Mouse (Mus musculus): ENCODE data around the gene Stard3.

Stard3 gene

DNA sequence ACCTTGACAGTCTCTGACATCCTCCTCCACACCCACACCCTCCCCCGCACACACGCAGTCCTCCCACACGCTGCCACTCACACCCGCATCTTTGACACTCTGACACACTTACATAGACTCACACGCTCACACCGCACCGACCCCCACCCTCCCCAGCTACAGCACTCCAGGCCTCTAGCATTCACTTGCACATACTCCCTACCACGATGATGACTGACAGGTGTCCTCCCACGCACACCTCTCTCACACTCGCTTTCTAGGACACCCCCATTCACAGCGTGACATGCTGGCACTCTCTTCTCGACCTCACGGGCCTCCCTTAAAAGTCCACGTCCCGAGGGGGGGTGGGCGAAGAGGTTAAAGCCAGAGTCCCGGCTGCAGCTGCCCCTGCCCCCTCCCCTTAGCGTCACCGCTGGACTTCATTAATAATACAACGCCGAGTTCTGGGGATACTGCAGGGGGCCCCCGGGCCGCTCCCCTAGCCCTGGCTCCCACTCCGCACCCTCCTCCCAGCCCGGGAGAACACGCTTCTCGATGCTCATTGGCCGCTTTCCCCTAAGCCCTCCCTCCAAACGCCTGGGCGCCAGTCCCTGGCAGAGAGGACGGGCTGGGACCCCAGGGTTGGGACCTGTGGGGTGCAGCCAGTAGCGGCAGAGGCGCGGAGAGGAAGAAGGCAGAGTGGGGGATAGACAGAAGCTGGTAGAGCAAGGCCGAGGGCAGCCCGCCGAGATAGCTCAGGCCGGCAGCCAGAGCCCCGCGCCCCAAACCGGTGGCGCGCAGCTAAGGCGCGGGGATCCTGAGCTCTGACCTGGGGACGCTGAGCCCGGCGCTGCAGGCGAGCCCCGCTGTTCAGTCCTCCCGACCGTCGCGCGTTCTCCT lies 9.8 kb upstream of the Stard3 start, which contains the start of gene Ppp1r1b:
Ppp1r1b (plus strand) TSS at position 322 of the 879 bp plus-strand sequence.
- peak; percentile 66 for DNase-seq

DNA sequence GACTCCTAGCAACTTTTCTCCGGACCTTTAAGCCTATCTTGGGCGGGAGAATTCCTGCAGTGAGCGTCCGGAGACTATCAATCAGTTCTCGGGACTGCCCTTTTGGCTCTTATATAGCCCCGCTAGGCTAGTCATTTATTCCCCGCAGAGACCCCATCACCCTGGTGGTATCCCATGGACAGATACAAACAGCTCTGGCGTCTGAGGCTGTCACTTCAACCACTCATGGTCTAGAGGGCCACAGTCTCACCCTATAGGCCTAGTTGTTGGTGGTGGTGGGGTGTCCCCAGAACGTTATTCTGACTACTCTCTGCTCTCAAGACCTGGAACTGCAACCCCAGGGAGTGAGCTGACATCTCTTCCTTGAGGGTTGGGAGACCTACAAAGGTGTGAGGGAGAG lies 8.9 kb upstream of the Stard3 start:
- DNase-seq: no peak

DNA sequence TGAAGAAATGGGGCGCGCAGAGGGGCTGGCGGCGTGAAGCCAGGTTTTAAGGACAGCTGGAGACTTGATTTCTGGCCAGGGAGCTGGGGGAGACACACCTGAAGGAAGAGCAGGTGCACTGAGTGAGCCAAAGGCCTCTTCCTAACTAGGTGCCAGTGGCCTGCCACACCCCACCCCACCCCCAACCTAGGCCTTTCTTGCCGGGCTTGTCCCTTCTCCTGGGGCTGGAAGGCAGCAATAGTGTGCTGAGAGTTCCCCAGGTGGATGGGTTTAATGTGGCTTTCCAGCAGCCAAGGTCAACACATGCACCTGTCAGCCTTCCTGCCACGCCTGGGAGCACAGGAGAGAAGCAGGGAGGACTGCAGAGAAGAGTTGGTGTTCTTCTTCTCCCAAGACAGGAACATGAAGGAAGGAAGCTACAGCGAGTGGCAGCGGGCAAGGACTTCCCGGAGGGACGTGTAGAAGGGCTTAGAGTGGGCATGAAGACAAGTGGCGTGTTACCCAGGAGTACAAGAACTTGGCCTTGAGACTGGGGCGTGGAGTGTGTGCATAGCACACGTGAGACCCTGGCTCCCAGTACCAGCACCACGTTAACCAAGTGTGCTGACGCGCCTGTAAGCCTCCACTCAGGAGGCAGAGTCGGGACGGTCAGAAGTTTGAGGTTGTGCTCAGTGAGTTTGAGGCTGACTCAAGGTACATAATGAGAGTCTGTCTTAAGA lies 5.7 kb upstream of the Stard3 start:
- DNase-seq: no peak

DNA sequence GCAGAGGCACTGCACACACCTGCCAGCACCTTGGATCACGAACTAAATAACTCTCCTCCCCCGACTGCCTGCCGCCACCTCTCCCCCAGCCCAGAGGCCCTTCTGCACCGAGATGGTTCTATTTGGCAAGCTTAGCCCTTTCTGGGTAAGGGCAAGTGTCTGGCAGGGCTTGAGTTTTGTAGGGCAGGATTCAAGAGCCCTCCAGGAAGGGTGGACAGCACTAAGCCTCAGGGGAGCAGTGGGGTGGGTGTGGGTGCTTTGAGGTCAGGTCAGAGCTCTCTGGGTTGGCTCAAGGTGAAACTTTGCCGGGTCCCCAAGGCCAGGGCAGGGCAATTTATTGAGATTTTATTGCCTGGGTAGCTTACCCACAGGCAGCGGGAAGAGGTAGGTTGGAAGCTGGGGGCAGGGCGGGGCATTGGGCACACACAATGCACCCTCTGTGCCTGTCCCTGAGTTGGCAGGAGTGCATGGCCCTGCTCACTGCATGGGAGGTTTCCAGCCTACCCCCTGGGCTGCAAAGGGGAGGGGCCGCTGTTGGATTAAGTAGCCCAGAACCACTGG lies 4.4 kb upstream of the Stard3 start:
- peak; percentile 55 for DNase-seq

DNA sequence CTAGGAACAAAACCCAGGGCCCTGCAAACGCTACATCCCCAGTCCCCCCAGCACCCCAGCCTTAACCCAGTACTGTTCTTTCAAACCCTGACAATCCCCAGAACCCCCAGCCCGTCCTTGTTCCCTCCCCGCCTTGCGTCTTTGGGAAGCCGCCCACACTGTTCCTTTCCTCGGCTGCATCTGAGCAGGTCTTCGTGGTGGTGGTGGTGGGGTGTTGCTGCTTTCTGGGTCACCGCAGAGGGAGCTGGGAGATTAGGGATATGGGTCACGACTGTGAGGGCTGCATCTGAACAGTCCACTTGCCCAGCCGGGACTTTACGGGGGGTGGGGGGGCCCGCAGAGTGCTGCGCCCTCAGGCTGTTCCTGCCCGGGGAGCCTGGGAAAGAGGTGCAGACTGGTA lies 3.7 kb upstream of the Stard3 start:
- DNase-seq: no peak

DNA sequence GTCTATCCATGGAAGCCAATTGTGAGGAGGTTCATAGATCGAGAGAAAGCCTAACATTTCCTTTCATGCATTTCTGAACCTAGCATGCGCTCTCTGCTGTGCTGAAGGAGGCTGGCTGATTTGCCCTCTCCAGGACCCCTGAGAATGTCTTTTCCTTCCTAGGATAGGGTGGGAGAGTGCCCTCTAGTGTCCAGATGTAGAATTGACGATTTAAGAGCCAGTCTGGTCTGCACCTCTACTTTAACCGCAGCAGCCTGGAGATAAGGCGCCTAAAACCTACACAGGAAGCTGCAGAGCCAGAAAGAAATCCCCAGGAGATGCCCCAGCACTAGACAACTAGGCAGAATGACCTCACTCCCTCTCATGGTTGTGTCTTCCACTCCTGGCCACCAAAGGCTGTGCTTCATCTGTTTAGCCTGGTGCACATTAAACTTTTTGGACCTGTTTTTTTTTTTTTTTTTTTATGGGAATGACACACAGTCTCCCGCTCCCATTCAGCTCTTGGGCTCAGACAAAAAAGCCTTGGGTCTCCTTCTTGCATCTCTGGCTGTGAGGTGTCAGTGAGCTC lies 2.4 kb upstream of the Stard3 start:
- peak; percentile 58 for DNase-seq

DNA sequence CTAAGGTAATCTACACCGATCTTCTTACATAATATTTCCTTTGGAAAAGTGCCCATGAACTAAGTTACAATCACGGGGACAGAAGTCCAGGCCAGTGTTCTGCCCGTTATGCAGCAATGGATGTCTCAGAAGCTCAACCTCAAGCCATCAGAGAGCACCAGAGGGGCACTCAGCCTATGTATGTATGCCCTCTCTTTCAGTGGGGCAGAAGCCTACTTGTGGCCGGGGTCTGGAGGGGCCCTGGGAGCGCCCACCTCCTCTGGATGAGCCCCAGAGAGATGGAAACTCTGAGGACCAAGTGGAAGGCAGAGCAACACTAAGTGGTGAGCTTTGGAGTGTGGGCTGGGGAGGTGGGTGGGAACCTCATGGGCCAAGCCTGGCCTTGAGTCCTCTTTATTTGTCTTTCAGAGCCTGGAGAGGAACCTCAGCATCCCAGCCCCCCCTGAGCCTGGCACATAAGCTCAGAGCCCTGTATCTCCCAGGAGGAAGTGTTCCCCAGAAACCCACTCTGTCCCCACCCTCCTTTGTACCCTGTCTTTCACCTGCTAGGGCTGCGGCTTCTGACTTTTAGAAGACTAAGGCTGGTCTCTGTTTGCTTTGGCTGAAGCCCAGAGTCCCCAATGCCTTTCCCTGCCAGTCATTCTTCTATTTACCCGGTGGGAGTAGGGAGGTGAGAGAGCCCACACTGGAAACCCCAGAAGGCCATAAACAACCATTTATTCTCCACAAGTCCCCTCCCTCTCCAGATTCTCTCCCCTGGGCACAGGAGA lies 1.4 kb upstream of the Stard3 start:
- no peak for DNase-seq

DNA sequence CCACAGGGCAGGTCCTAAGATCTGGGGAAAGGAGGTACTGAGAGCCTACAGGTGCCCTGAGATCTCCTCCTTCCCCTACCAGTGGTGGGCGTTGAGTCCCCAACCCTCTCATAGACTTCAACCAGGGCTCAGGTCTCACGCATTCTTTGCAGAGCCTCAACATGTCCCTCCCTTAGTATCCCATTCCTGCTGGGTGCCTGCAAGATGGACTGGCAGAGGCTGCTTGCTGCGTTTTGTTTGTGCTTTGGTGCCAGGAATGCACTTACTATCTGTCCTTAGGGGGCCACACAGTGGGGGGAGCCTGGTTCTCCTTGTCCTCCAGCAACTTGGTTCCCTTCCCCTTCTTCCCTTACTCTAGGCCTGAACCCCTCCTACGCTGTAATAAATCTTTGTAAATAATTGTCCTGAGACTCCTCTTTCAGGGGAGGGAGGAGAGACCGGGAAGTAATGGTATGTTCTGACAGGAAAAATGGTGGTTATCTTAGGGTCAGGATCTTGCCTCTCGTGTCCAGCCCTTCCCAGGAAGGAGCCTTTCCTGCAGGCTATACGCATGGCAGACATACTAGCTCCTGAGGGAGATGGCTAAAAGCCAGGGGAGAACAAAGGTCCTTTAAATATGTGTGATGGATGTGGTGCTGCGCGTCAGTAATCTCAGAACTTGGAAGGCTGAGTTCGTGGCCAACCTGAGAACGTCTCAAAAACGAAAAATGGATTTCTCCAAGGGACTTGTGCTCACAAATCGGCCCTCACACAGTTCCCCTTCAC lies 590 bp upstream of the Stard3 start:
- no peak for DNase-seq

DNA sequence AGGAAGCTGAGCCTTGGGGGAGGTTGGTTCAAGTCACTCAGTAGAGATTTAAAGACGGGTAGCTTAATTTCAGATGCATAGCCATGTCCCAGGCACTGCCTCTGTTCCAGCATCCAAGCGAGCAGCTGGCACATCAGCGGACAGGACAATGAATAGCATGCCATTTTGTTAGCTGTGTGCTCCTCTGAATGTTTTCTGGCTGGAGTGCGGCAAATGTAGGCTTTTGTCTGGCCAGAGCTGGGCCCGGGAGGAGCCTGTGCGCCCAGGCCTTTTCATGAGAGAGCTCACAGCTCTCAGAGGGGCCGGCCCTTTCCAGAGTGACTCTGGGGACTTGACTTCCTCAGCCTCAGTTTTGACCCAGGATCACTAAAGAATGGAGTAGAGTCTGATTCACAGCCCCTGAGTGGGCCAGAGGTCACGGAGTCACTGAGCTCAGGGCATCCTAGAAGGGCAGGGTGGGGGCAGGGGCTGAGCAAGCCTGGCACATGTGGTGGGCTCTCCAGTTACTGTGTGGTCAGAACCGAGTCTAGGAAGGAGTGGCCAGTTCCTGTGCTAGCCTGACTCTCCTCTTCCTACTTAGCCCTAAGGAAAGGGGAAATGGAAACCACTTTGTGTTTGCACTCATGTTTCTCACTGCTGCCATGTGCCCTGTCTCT lies 2.8 kb downstream of the Stard3 start:
- no peak for DNase-seq

DNA sequence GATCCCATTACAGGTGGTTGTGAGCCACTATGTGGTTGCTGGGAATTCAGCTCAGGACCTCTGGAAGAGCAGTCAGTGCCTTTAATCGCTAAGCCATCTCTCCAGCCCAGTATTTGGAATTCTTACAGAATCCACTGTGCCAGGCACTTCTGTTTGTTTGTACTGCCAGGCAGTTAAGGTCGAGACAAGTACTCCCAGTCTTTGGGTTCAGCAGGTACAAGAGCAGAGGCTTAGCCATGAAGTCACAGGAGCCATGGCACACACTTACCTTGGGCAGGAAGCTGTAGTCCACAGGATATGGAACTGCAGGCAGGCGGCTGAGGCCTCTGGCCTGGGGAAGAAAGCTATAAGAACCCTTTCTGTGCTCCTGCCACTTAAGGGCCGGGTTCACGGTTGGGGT lies 5.6 kb downstream of the Stard3 start:
- no peak for DNase-seq

DNA sequence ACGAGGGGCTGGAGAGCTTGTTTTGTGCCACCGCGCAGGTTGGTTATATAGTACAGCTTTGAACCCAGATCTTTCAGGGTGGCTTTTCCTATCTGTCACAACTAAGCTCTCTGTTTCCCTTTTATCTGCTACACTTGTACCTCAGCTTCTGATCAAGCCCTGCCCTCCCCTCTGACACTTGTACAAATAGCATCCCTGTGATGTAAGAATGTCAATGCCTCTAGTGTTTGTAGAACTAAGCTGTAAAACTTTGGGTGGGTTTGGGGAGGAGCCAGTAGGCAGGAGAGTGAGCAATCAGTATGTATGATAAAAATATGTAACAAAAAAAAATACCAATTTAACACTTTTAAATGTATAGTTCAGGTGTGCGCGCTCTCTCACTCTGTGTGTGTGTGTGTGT lies 6.2 kb downstream of the Stard3 start:
- DNase-seq: no peak

DNA sequence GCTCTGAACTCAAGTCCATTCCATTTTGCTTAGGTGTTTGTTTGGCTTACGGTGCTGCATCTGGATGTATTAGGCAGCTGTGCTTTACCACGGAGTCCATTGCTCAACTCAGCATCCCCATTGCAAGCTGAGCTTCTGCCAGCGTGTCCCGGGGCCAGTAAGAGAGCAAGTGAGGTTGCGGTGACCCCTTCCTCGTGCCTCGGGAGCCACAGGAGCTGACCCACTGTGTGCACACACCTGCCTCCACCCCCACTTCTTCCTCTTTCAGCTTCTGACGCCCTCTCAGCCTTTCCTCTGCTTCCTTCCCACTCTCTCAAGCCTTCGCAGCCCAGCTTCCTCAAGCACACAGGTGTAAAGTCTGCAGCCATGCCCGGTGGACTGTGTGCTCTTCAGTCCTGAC lies 8.1 kb downstream of the Stard3 start:
- no peak for DNase-seq

DNA sequence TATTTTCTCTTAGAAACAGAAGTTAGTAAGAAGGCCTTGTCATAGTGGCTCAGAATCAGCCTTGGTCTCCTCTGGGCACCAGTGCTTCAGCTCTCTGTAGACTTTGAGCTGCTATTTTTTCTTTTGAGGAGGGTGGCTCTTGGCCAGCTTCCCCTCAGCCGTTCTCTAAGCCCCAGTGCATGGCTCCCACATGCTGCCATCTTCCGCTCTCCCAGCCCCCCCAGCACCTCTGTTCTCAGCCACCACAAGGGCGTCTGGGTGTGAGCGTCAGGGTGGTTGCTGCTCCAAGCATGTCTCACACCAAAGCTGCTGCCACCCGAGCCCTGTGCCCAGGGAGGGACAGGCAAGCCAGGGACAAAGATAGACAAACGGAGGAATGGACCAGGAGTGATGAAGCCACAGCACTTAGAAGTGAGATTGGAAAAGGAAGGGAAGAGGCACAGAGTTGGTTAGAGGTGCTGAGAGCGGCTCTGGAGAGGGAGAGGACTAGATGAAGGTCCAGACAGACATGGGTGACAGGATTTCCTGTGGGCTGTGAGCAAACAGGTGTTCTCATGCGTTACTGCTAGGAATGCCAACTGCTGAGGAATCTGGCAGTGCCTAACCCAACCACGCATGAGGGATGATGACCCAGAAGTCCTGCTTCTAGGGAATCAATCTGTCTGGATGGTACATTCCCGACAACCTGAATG lies 9.1 kb downstream of the Stard3 start:
- DNase-seq: no peak

DNA sequence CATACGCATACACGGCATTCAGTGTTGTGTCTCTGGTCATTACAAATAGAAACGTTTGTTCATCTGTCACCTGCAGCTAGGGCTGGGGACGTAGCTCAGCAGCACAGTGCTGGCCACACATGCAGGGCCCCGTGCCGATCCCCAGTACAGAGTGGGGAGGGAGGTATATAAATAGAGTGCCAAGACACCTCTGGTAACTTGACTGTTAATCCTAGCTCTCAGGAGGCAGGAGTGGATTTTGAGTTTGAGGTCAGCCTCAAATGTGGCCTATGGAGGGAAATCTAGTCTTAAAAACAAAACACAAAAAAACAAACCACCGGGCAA lies 9.7 kb downstream of the Stard3 start:
- DNase-seq: no peak

DNA sequence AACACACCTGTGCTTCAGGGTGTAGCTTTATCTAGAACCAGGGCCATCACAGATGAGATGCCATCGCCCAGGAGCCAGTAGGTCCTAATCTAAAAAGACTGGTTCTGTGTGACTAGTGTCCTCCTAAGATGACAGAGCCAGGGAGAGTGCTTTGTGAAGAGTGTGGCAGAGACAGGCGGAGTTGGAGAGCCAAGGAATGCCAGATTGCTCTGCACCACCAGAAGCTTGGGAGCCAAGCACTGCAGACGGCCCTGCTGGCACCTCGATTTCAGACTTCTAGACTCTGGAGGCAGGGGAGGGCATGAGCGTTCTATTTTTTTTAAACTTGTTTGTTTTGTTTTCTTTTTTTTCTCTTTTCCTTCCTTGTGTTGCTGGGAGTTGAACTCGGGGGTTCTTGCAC lies 11.2 kb downstream of the Stard3 start:
- DNase-seq: no peak

DNA sequence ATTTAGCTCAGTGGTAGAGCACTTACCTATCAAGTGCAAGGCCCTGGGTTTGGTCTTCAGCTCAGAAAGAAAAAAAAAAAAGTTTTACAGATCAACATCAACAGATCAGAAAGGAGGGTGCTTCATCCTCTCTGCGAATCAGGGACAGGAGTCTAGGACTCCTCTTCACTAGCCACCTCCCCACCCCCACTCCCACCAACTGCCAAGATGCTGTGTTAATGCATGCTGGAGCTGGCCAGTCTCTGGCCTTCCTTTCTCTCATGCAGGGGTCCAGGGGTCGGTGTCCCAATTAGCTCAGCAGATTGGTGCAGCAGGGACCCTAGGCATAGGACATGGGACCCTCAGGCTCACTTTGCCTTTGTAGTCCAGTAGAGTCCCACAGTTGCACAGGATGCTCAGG lies 12.4 kb downstream of the Stard3 start:
- DNase-seq: no peak

DNA sequence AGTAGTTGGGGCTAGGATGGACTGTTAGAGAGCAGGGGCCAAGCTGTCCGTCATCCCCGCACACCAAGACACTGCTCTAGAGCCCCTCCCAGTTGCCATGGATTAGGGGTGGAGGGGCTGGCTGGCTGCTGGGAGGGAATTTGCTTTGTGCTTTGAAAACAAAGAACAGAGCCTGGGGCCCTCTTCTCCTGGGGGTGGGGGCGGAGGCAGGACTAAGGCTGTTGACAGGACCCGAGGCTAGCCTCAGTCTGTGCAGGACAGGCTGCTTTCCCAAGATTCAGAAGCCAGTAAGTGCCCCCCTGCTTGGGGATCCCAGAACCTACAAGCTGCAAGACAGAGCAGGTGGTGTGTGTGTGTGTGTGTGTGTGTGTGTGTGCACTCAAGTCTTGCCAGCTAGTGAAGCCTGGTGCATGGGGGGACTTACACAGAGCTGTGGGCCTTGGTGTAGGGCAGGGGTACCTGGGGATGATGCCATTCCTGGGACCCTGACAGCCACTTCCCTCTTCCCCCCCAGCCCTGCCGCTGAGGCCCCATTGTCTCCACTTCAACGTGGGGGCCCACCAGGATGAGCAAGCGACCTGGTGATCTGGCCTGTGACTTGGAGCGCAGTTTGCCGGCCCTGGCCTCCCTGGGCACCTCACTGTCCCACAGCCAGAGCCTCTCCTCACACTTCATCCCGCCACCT lies 13.5 kb downstream of the Stard3 start:
- no peak for DNase-seq

DNA sequence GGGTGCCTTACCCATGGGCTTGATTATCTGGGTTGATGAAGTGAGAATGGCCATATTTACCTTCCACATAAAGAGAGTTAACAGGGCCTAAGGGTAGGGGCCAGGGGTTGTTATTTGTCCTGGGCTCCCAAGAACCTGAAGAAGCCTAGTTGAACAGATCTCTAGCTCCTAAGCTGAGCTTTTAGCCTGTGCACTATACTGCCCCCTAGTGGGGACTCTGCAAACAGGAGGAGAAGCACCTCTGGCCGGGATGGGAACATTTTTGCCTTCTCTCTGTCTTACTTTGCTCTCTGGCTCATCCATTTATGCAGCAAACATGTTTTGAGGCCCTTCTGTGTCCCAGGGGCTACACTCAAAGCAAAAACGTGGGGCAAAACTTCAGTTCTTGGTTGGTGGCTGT lies 14.2 kb downstream of the Stard3 start:
- peak; percentile 61 for DNase-seq

DNA sequence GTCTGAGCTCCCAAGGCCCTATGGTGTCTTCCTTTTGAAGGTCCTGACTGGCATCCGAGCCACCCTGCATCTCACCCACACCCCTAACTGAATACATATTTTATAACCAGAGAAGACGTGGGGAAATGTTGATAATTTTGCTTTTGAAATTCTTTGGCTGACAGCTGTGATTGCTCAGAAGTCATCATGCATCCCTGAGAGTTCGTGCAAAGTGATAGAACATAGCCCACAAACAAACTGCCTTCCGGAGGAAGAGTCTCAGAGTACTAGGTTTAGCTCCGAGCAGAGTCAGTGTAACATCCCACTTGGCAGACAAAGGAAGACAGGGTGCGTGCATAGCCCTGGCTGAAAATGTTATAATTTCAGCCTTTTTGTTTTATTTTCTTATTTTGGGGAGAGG lies 15.1 kb downstream of the Stard3 start:
- no peak for DNase-seq

DNA sequence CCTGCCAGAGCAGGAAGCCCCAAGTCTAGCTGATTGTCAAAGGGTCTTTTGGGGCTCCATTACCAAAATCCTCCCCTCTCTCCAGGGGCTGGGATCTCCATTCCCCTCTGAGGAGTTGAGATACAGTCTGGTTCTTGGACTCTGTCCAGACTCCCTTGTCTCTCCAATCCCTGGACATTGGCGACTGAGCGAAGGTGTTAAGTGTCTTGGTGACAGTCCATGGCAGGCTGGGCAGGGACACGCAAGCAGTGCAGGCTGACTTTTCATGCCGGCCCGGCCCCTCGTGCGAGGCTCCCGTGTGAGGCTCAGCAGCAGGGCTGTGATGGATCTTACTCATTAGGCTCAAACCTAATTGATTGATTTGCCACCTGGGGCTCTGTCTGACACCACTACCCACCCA lies 16.1 kb downstream of the Stard3 start:
- DNase-seq: no peak
